Mouse (Mus musculus): ENCODE data around the gene Gm3404.
"Not testable (repeated sequence)": the region's sequence is repeated elsewhere in the genome, so short reads cannot be mapped to it uniquely, and the experiment has no call there.

Gene Gm3404

DNA sequence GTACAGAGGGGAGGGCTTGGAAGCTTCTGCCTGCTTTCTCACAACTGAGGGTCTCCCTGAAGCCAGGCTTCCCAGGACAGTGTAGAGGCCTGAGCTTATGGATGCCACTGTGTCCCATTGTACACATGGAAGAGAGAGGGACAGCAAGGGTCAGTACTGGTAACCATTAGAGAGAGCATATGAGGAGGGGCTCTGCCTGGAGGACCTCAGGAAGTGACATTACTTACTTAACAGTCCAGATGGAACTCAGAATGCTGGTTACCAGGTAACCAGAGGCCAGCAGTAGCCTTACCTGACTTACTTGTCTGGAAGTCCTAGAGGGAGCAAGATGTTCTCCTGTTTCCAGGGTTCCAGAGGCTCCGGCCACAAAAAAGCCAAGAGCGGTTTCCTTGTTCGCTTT is at the start of gene Gm3404:
TSS of gene Gm3404 (plus strand) at position 301 of the 400 bp plus-strand sequence.
- not testable (repeated sequence) for ATAC-seq (ENCODE audit: insufficient number of reproducible peaks, low FRiP score, low TSS enrichment)

- not testable (repeated sequence) for ATAC-seq (ENCODE audit: insufficient number of reproducible peaks, low FRiP score, low TSS enrichment)
These were observed 46.0 kb upstream of the Gm3404 start for GRCm38 (mm10) chr5:146479564-146479963.

DNA sequence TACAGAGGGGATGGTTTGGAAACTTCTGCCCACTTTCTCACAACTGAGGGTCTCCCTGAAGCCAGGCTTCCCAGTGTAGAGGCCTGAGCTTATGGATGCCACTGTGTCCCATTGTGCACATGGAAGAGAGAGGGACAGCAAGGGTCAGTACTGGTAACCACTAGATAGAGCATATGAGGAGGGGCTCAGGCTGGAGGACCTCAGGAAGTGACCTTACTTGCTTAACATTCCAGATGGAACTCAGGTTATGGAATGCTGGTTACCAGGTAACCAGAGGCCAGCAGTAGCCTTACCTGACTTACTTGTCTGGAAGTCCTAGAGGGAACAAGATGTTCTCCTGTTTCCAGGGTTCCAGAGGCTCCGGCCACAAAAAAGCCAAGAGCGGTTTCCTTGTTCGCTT is 43.9 kb upstream of the Gm3404 start, which contains the start of gene Gm6408:
TSS of gene Gm6408 (plus strand) at position 301 of the 400 bp plus-strand sequence.
- not testable (repeated sequence) for ATAC-seq (ENCODE audit: insufficient number of reproducible peaks, low FRiP score, low TSS enrichment)

DNA sequence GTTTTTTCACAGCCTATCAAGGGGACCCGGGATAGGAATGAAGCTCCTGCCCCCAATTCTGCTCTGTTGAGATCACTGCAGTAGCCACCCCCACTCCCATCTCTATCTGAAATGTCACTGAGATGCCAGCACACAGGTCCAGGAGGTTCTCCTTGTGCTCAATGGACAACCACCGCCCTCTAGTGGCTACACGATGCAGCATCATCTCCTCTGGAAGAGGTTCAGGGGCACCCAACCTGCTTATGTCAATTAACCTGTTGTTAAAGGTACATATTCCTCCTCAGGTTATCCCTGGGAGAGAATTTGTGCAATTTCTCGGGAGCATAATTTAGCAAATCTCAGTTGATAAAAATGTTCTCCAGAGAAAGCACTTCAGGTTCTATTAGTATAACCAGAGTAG is 36.6 kb upstream of the Gm3404 start:
- not testable (repeated sequence) for ATAC-seq (ENCODE audit: insufficient number of reproducible peaks, low FRiP score, low TSS enrichment)

- not testable (repeated sequence) for ATAC-seq (ENCODE audit: insufficient number of reproducible peaks, low FRiP score, low TSS enrichment)
These were observed 34.5 kb upstream of the Gm3404 start, which contains the start of gene Gm6370 for GRCm38 (mm10) chr5:146491063-146491462. Gene Gm6370 (plus strand): TSS chr5:146491363.

- ATAC-seq (ENCODE audit: insufficient number of reproducible peaks, low FRiP score, low TSS enrichment) = not testable (repeated sequence)
These were observed 23.5 kb upstream of the Gm3404 start, which contains the start of gene 4930449I24Rik for GRCm38 (mm10) chr5:146502099-146502498. Gene 4930449I24Rik (plus strand): TSS chr5:146502399.

GRCm38 (mm10) chr5:146513823-146514222 is 11.8 kb upstream of the Gm3404 start, which contains the start of gene Gm3402:
Gene Gm3402 (plus strand): TSS chr5:146514123.
- ATAC-seq (ENCODE audit: insufficient number of reproducible peaks, low FRiP score, low TSS enrichment) = not testable (repeated sequence)

DNA sequence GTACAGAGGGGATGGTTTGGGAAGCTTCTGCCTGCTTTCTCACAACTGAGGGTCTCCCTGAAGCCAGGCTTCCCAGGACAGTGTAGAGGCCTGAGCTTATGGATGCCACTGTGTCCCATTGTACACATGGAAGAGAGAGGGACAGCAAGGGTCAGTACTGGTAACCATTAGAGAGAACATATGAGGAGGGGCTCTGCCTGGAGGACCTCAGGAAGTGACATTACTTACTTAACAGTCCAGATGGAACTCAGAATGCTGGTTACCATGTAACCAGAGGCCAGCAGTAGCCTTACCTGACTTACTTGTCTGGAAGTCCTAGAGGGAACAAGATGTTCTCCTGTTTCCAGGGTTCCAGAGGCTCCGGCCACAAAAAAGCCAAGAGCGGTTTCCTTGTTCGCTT is 11.7 kb downstream of the Gm3404 start, which contains the start of gene Gm3409:
TSS of gene Gm3409 (plus strand) at position 301 of the 400 bp plus-strand sequence.
- ATAC-seq (ENCODE audit: insufficient number of reproducible peaks, low FRiP score, low TSS enrichment) = not testable (repeated sequence)

- ATAC-seq (ENCODE audit: insufficient number of reproducible peaks, low FRiP score, low TSS enrichment) = not testable (repeated sequence)
These were observed 30.2 kb downstream of the Gm3404 start, which contains the start of gene Gm3415 for GRCm38 (mm10) chr5:146555836-146556235. Gene Gm3415 (plus strand): TSS chr5:146556136.

DNA sequence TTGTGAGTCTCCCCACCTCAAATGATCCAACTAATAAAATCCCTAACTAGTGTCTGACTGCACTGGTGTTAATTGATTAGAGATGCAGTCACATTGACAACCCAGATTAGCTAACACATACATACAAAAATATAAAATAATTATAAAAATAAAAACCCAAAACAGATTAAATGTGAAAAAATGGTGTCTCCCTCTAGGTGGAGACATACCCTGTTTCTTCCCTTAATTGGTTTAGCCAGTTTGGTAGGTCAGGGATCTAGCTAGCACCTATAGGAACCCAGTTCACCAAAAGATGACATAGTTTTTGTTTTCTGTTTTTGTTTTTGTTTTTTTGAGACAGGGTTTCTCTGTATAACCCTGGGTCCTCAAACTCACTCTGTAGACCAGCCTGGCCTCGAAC is 38.7 kb downstream of the Gm3404 start:
- no peak for ATAC-seq (ENCODE audit: insufficient number of reproducible peaks, low FRiP score, low TSS enrichment)

DNA sequence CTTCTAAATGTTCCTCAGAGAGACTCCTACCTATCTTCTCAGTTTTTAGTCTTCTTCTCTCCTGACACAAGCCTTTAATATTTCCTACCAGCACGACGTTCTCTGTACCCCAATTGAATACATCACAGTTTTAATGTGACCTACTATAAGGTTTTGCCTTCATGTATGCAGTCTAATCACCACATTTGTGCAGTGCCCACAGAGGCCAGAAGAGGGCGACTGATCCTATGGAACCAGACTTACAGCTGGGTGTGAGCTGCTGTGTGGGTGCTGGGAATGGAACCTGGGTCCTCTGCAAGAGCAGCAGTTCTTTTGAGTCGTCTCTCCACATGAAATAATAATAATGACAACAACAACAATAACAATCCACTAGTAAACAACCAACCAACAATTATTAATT is 41.5 kb downstream of the Gm3404 start:
- no peak for ATAC-seq (ENCODE audit: insufficient number of reproducible peaks, low FRiP score, low TSS enrichment)

GRCm38 (mm10) chr5:146570179-146570578 is 44.6 kb downstream of the Gm3404 start:
- not testable (repeated sequence) for ATAC-seq (ENCODE audit: insufficient number of reproducible peaks, low FRiP score, low TSS enrichment)

DNA sequence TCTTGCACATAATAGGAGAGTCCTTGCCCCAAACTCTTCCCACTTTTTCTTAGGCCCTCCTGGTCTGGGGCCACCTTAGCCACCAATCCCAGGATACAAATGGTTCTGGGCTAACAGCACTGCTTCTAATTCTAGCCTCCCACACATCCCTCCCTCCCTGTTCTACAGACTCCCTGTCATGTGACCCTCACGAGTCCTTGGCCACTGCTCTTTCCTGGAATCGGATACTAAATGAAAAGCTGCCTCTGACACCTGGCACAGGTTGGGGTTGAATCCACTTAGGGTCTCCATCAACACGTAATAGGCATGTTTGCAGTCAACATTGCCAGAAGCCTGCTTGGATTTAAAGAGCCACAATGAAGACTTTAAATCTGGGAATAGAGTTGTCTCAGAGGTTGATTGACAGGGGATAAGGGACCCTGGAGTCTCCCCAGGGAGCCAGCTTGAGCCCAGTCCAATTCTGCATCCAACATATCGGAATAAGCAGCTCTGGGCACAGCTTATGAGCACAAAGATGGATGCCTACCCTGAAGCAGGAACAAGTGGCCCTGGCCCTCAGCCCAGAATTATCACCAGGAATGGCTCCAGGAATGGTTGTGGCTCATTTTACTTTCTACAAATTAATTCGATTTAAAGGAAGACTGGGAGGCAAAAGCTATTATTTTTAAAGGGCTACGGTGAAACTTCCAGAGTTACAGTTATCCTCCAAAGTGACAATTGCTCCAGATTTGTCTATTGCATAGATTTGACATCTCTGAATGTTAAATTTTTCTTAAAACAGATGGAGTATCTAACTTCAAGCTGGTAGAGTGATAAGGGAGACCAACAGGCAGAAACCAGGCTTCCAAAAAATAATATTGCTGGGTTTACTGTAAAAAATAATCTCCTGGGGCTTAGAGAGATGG is 46.5 kb downstream of the Gm3404 start:
- not testable (repeated sequence) for ATAC-seq (ENCODE audit: insufficient number of reproducible peaks, low FRiP score, low TSS enrichment)

GRCm38 (mm10) chr5:146572735-146573042 is 47.1 kb downstream of the Gm3404 start:
- ATAC-seq (ENCODE audit: insufficient number of reproducible peaks, low FRiP score, low TSS enrichment) = not testable (repeated sequence)

GRCm38 (mm10) chr5:146576668-146577067 is 51.1 kb downstream of the Gm3404 start:
- no peak for ATAC-seq (ENCODE audit: insufficient number of reproducible peaks, low FRiP score, low TSS enrichment)

Data from cerebellum, adult (tissue).